Mouse (Mus musculus) embryonic facial prominence, embryonic 13.5 days (tissue): ENCODE data around the gene Olfr765. TPM values are rescaled to one million over a fixed set of nuclear protein-coding genes. Genes with fewer than 3 reads are reported as not detected.
A peak's percentile ranks its signal among the peaks of the same experiment; 100 is the strongest.

ENCODE experiments used
- ATAC-seq: fragments of 200-750 bp; cut with Nextera tagmentation; 2 replicates; pipeline ENCODE4 v1.8.0; 2017; ENCODE audit warnings: low read depth; ENCODE audit not compliant: insufficient number of reproducible peaks, insufficient read depth, low FRiP score, low TSS enrichment
- H3K27ac ChIP-seq: fragments of 300-500 bp; sonication (generic); 2 replicates; pipeline ENCODE4 v1.5.1; 2015; ENCODE audit warnings: moderate library complexity, mild to moderate bottlenecking, inconsistent platforms
- H3K27me3 ChIP-seq: fragments of 300-500 bp; sonication (generic); 2 replicates; pipeline ENCODE4 v1.6.1; 2015; ENCODE audit warnings: mild to moderate bottlenecking, inconsistent platforms
- H3K36me3 ChIP-seq: fragments of 300-500 bp; sonication (generic); 2 replicates; pipeline ENCODE4 v1.6.1; 2015; ENCODE audit warnings: mild to moderate bottlenecking, inconsistent platforms
- H3K4me1 ChIP-seq: fragments of 300-500 bp; sonication (generic); 2 replicates; pipeline ENCODE4 v1.6.1; 2015; ENCODE audit warnings: inconsistent platforms
- H3K4me2 ChIP-seq: fragments of 300-500 bp; sonication (generic); 2 replicates; pipeline ENCODE4 v1.6.1; 2015; ENCODE audit warnings: moderate library complexity, mild to moderate bottlenecking, inconsistent platforms
- H3K4me3 ChIP-seq: fragments of 300-500 bp; sonication (generic); 2 replicates; pipeline ENCODE4 v1.5.1; 2015; ENCODE audit warnings: mild to moderate bottlenecking, inconsistent platforms
- H3K9ac ChIP-seq: fragments of 300-500 bp; sonication (generic); 2 replicates; pipeline ENCODE4 v1.6.1; 2015; ENCODE audit warnings: mild to moderate bottlenecking, inconsistent platforms
- H3K9me3 ChIP-seq: fragments of 300-500 bp; sonication (generic); 2 replicates; pipeline ENCODE4 v1.6.1; 2016; ENCODE audit warnings: inconsistent platforms
- WGBS: fragments of 180-500 bp; shearing (Covaris S2); methylation state at CpG from one replicate; pipeline ENCODE4 v1.1.7; 2015; ENCODE audit warnings: mixed read lengths; 5-methylcytosine and 5-hydroxymethylcytosine counted together
- polyA plus RNA-seq: library from polyadenylated mRNA; unstranded; fragments of >200 nt; fragmentation: Nextera tagmentation; extraction: Ambion mirVana; gene quantifications from 2 replicates; pipeline ENCODE4 v1.2.1, GENCODE M21; 2015

Gene Olfr765
- polyA plus RNA-seq, 1 experiment from 2014 or later: not detected

- no peak for ATAC-seq
- Histone ChIP-seq H3K36me3 (no peaks in the 10 kb centered on the region), H3K4me3 (no peak overlapping the region), H3K4me1 (no peaks in the 10 kb centered on the region), H3K9ac (no peak overlapping the region), H3K27me3 (no peaks in the 10 kb centered on the region), H3K9me3 (0 out of 2 replicates have a peak, but pooled peaks cover 2% of the 10 kb centered on the region), H3K27ac (no peak overlapping the region), H3K4me2 (no peak overlapping the region)
- 77% methylated on average over 14 of the region's 14 CpGs for WGBS
Observed at GRCm38 (mm10) chr10:129004032-129004920, 45.5 kb downstream of the Olfr765 start.

GRCm38 (mm10) chr10:128996523-128997040 is 53.2 kb downstream of the Olfr765 start:
- H3K9ac ChIP-seq: no peak overlapping the region
- 72% methylated on average over 4 of the region's 4 CpGs for WGBS
- H3K27ac ChIP-seq: no peak overlapping the region
- no peaks in the 10 kb centered on the region for H3K4me1 ChIP-seq
- H3K36me3 ChIP-seq: no peaks in the 10 kb centered on the region
- ATAC-seq: peak; percentile 43; the same call in 1 of the 2 replicates
- no peak overlapping the region for H3K4me3 ChIP-seq
- H3K9me3 ChIP-seq: no peaks in the 10 kb centered on the region
- H3K27me3 ChIP-seq: no peaks in the 10 kb centered on the region
- H3K4me2 ChIP-seq: no peak overlapping the region

GRCm38 (mm10) chr10:128995796-128996195 is 54.0 kb downstream of the Olfr765 start:
- Histone ChIP-seq H3K27me3 (no peaks in the 10 kb centered on the region), H3K36me3 (no peaks in the 10 kb centered on the region), H3K27ac (no peak overlapping the region), H3K4me2 (no peak overlapping the region), H3K4me3 (no peak overlapping the region), H3K9ac (no peak overlapping the region), H3K9me3 (no peaks in the 10 kb centered on the region), H3K4me1 (no peaks in the 10 kb centered on the region)
- ATAC-seq: 0 out of 2 replicates have a peak, but pooled peaks have one; percentile 15
- 97% methylated on average over 1 of the region's 1 CpGs for WGBS

Other genes starting within 250 kb of the Olfr765 start
- gene Dnajc14, start 245.9 kb downstream of the Olfr765 start, polyA plus RNA-seq: 58.8 and 60.4 TPM in 2 replicates
- gene Tmem198b, start 245.6 kb downstream of the Olfr765 start, polyA plus RNA-seq: 25.5 and 26.0 TPM in 2 replicates
- gene Sarnp, start 232.7 kb downstream of the Olfr765 start, polyA plus RNA-seq: 252 and 265 TPM in 2 replicates
- gene Ormdl2, start 228.4 kb downstream of the Olfr765 start, polyA plus RNA-seq: 35.2 and 41.2 TPM in 2 replicates
- gene Gdf11, start 158.3 kb downstream of the Olfr765 start, polyA plus RNA-seq: 7.0 and 8.3 TPM in 2 replicates
- gene Cd63, start 149.0 kb downstream of the Olfr765 start, polyA plus RNA-seq: 663 and 674 TPM in 2 replicates
- gene Rdh5, start 127.1 kb downstream of the Olfr765 start, polyA plus RNA-seq: 12.7 and 16.4 TPM in 2 replicates
- gene Bloc1s1, start 126.0 kb downstream of the Olfr765 start, polyA plus RNA-seq: 206 and 216 TPM in 2 replicates
- 1.2 and 2.0 TPM in 2 replicates for gene Itga7, start 116.2 kb downstream of the Olfr765 start, polyA plus RNA-seq
- gene Mettl7b, start 89.0 kb downstream of the Olfr765 start, polyA plus RNA-seq: 0.22 TPM in 1 of 2 replicates, not detected in the other
- not detected in 2 replicates for gene Olfr9, start 60.6 kb downstream of the Olfr765 start, polyA plus RNA-seq
- not detected in 2 replicates for gene Olfr763, start 39.2 kb downstream of the Olfr765 start, polyA plus RNA-seq
- not detected in 2 replicates for gene Olfr764-ps1, start 10.1 kb downstream of the Olfr765 start, polyA plus RNA-seq
- not detected in 2 replicates for gene Olfr766-ps1, start 19.0 kb upstream of the Olfr765 start, polyA plus RNA-seq
- not detected in 2 replicates for gene Olfr767, start 32.9 kb upstream of the Olfr765 start, polyA plus RNA-seq
- gene Olfr768, start 49.4 kb upstream of the Olfr765 start, polyA plus RNA-seq: not detected in 2 replicates
- gene Olfr769, start 67.9 kb upstream of the Olfr765 start, polyA plus RNA-seq: not detected in 2 replicates
- gene Olfr770, start 89.0 kb upstream of the Olfr765 start, polyA plus RNA-seq: not detected in 2 replicates
- not detected in 2 replicates for gene Olfr771, start 114.8 kb upstream of the Olfr765 start, polyA plus RNA-seq
- gene Olfr772, start 127.9 kb upstream of the Olfr765 start, polyA plus RNA-seq: not detected in 2 replicates
- not detected in 2 replicates for gene Olfr773, start 137.4 kb upstream of the Olfr765 start, polyA plus RNA-seq
- gene Olfr774, start 186.2 kb upstream of the Olfr765 start, polyA plus RNA-seq: not detected in 2 replicates
- not detected in 2 replicates for gene Olfr775, start 198.4 kb upstream of the Olfr765 start, polyA plus RNA-seq
- not detected in 2 replicates for gene Olfr776, start 209.1 kb upstream of the Olfr765 start, polyA plus RNA-seq
- gene Olfr777, start 221.5 kb upstream of the Olfr765 start, polyA plus RNA-seq: not detected in 2 replicates